Mouse (Mus musculus): ENCODE data around the gene Gmeb1. TPM values are rescaled to one million over a fixed set of nuclear protein-coding genes. Genes with fewer than 3 reads are reported as not detected.

Gene Gmeb1
- total and polyA plus RNA-seq, 2 experiments from 2014 or later = 19.1 to 29.9 TPM

- peak; percentile 87 for ATAC-seq
Observed at GRCm38 (mm10) chr4:132302939-132303479, 41.6 kb upstream of the Gmeb1 start, which contains the start of gene Rab42. Gene Rab42, minus strand, starts transcription at chr4:132303385.

GRCm38 (mm10) chr4:132301965-132302938, 40.9 kb upstream of the Gmeb1 start:
- Histone ChIP-seq H3K27me3 (ENCODE audit: insufficient read depth, low read length) (no peaks in the 10 kb centered on the region), H3K27ac (peak overlapping the region; percentile 51; the same call in 1 of the 2 replicates)

More at GRCm38 (mm10) chr4:132302939-132303479, 41.6 kb upstream of the Gmeb1 start, which contains the start of gene Rab42:
- Histone ChIP-seq H3K9me3 (ENCODE audit: low read length) (no peaks in the 10 kb centered on the region), H3K4me3 (ENCODE audit: low read length) (peak within 1 kb of the TSS; percentile 43), H3K4me1 (ENCODE audit: insufficient read depth, low read length) (no peaks in the 10 kb centered on the region), H3K27ac (peak within 1 kb of the TSS; percentile 51), H3K9ac (replicated peaks; ENCODE audit: low read length) (peak within 1 kb of the TSS; percentile 53), H3K4me2 (ENCODE audit: low read depth, low read length) (peak within 1 kb of the TSS; percentile 62), H3K27me3 (ENCODE audit: insufficient read depth, low read length) (no peaks in the 10 kb centered on the region), H3K36me3 (ENCODE audit: insufficient read depth, low read length) (no peaks in the 10 kb centered on the region)
- DNase-seq (ENCODE audit: low spot score) = peak; percentile 71
- 1% methylated on average over 31 of the region's 31 CpGs for WGBS
- no peak; the same call in 1 of the 2 replicates for TF ChIP-seq CTCF (IDR thresholded peaks at IDR 0.05; ENCODE audit: low read depth)

GRCm38 (mm10) chr4:132301486-132301885, 40.1 kb upstream of the Gmeb1 start:
- TF ChIP-seq CTCF (IDR thresholded peaks at IDR 0.05; ENCODE audit: low read depth) = no peak
- H3K9ac ChIP-seq (replicated peaks; ENCODE audit: low read length) = no peak overlapping the region
- ATAC-seq (no peak), DNase-seq (ENCODE audit: low spot score) (no peak)
- WGBS = 65% methylated on average over 6 of the region's 6 CpGs
- H3K4me1 ChIP-seq (ENCODE audit: insufficient read depth, low read length) = no peaks in the 10 kb centered on the region
- no peaks in the 10 kb centered on the region for H3K27me3 ChIP-seq (ENCODE audit: insufficient read depth, low read length)
- H3K36me3 ChIP-seq (ENCODE audit: insufficient read depth, low read length) = no peaks in the 10 kb centered on the region
- H3K4me3 ChIP-seq (ENCODE audit: low read length) = no peak overlapping the region
- no peaks in the 10 kb centered on the region for H3K9me3 ChIP-seq (ENCODE audit: low read length)
- no peak overlapping the region for H3K27ac ChIP-seq
- no peak overlapping the region for H3K4me2 ChIP-seq (ENCODE audit: low read depth, low read length)

More at GRCm38 (mm10) chr4:132301965-132302938, 40.9 kb upstream of the Gmeb1 start:
- H3K9ac ChIP-seq (replicated peaks; ENCODE audit: low read length) = peak overlapping the region; percentile 53
- ATAC-seq (peak; percentile 37; the same call in 1 of the 2 replicates), DNase-seq (ENCODE audit: low spot score) (no peak)
- H3K4me3 ChIP-seq (ENCODE audit: low read length) = peak overlapping the region; percentile 43
- peak overlapping the region; percentile 62 for H3K4me2 ChIP-seq (ENCODE audit: low read depth, low read length)
- TF ChIP-seq CTCF (IDR thresholded peaks at IDR 0.05; ENCODE audit: low read depth) = no peak
- H3K9me3 ChIP-seq (ENCODE audit: low read length) = no peaks in the 10 kb centered on the region
- H3K36me3 ChIP-seq (ENCODE audit: insufficient read depth, low read length) = no peaks in the 10 kb centered on the region
- H3K4me1 ChIP-seq (ENCODE audit: insufficient read depth, low read length) = no peaks in the 10 kb centered on the region
- WGBS = 60% methylated on average over 16 of the region's 16 CpGs

GRCm38 (mm10) chr4:132299849-132300248, 38.4 kb upstream of the Gmeb1 start:
- no peak for ATAC-seq
- DNase-seq (ENCODE audit: low spot score) = no peak
- WGBS = 91% methylated on average over 1 of the region's 1 CpGs

GRCm38 (mm10) chr4:132295696-132296390, 34.4 kb upstream of the Gmeb1 start:
- Histone ChIP-seq H3K27me3 (ENCODE audit: insufficient read depth, low read length) (no peaks in the 10 kb centered on the region), H3K9ac (replicated peaks; ENCODE audit: low read length) (no peak overlapping the region), H3K4me1 (ENCODE audit: insufficient read depth, low read length) (no peaks in the 10 kb centered on the region), H3K27ac (no peak overlapping the region), H3K9me3 (ENCODE audit: low read length) (no peaks in the 10 kb centered on the region), H3K36me3 (ENCODE audit: insufficient read depth, low read length) (peaks cover 7% of the 10 kb centered on the region; the same call in 1 of the 2 replicates), H3K4me2 (ENCODE audit: low read depth, low read length) (no peak overlapping the region), H3K4me3 (ENCODE audit: low read length) (no peak overlapping the region)
- no peak; the same call in none of the 2 replicates for TF ChIP-seq CTCF (IDR thresholded peaks at IDR 0.05; ENCODE audit: low read depth)
- WGBS = 47% methylated on average over 8 of the region's 8 CpGs
- DNase-seq (ENCODE audit: low spot score) (no peak), ATAC-seq (no peak)

More at GRCm38 (mm10) chr4:132299849-132300248, 38.4 kb upstream of the Gmeb1 start:
- Histone ChIP-seq H3K9me3 (ENCODE audit: low read length) (no peaks in the 10 kb centered on the region), H3K4me2 (ENCODE audit: low read depth, low read length) (no peak overlapping the region), H3K4me1 (ENCODE audit: insufficient read depth, low read length) (no peaks in the 10 kb centered on the region), H3K36me3 (ENCODE audit: insufficient read depth, low read length) (no peaks in the 10 kb centered on the region), H3K27me3 (ENCODE audit: insufficient read depth, low read length) (no peaks in the 10 kb centered on the region), H3K27ac (no peak overlapping the region), H3K4me3 (ENCODE audit: low read length) (no peak overlapping the region), H3K9ac (replicated peaks; ENCODE audit: low read length) (no peak overlapping the region)
- no peak for TF ChIP-seq CTCF (IDR thresholded peaks at IDR 0.05; ENCODE audit: low read depth)

GRCm38 (mm10) chr4:132293682-132294240, 32.4 kb upstream of the Gmeb1 start:
- Histone ChIP-seq H3K27ac (no peak overlapping the region), H3K27me3 (ENCODE audit: insufficient read depth, low read length) (no peaks in the 10 kb centered on the region), H3K4me2 (ENCODE audit: low read depth, low read length) (no peak overlapping the region), H3K36me3 (ENCODE audit: insufficient read depth, low read length) (peaks cover 11% of the 10 kb centered on the region; the same call in 1 of the 2 replicates), H3K4me1 (ENCODE audit: insufficient read depth, low read length) (no peaks in the 10 kb centered on the region), H3K9ac (replicated peaks; ENCODE audit: low read length) (no peak overlapping the region), H3K9me3 (ENCODE audit: low read length) (no peaks in the 10 kb centered on the region), H3K4me3 (ENCODE audit: low read length) (no peak overlapping the region)
- DNase-seq (ENCODE audit: low spot score) (no peak), ATAC-seq (no peak)
- 76% methylated on average over 7 of the region's 7 CpGs for WGBS
- no peak for TF ChIP-seq CTCF (IDR thresholded peaks at IDR 0.05; ENCODE audit: low read depth)

Data from hindbrain, postnatal 0 days (tissue).